Mouse (Mus musculus): ENCODE data around the gene Fnbp1.

GRCm38 (mm10) chr2:31056070-31056469 lies 85.7 kb downstream of the Fnbp1 start:
- TF ChIP-seq CTCF (conservative IDR thresholded peaks at IDR 0.05; ENCODE audit: insufficient read depth, insufficient read length, low read depth, low read length) (no peak), POLR2A (IDR thresholded peaks at IDR 0.05; ENCODE audit: low read depth, low read length) (no peak)
